Mouse (Mus musculus) ovary, adult 18-20 months (tissue): ENCODE results near the gene Slc6a12.

ENCODE experiments used
- DNase-seq: peaks from one replicate; pipeline ENCODE4 v3.0.0; 2022; ENCODE audit warnings: low spot score, mixed read lengths

Slc6a12 gene

DNA sequence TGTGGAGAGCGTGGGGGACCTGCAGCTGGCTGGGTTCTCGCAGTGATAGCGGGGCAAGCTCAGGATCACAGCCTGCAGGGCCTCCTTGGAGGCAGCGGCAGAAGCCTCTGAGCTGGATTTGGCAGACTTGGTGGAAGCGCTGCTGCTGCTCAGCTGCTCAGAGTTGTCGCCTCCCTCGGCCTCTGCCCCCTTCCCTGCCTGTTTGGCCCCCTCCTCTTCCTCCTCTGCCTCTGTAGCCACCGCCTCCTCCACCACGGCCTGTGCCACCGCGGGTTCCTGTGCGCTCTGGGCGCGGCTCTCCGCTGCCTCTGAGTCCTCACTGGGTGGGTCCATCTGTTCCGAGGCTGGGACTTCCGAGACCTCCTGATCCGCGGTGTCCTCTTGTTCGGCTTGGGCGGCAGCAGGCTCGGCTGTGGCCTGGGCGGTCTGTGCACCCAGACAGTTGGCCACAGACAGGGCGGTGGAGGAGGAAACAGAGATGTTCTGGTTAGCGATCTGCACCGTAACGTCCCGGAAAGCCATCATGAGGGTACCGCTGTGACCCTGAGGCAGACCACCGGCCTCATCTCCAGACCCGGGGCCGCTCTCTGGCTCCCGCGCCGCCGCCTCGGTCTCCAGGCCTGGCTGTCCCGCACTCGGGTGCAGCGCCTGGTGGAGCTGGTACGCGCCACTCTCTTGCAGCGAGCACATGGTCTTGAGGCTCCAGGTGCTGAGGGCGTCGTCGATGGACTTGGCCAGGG, 69.9 kb downstream of the Slc6a12 start:
- DNase-seq: no peak
